Mouse (Mus musculus) megakaryocyte, embryonic 14.5 days (primary cell): ENCODE measurements around the gene Rps6kb1.

Experiments
- FLI1 ChIP-seq: IDR thresholded peaks from 2 replicates; pipeline ENCODE4 v1.6.1; 2012; ENCODE audit warnings: low read length, inconsistent platforms, mixed read lengths
- GATA1 ChIP-seq: IDR thresholded peaks from 3 replicates; pipeline ENCODE4 v1.6.1; 2012; ENCODE audit warnings: mixed read lengths, low read length, inconsistent platforms, borderline replicate concordance

DNA sequence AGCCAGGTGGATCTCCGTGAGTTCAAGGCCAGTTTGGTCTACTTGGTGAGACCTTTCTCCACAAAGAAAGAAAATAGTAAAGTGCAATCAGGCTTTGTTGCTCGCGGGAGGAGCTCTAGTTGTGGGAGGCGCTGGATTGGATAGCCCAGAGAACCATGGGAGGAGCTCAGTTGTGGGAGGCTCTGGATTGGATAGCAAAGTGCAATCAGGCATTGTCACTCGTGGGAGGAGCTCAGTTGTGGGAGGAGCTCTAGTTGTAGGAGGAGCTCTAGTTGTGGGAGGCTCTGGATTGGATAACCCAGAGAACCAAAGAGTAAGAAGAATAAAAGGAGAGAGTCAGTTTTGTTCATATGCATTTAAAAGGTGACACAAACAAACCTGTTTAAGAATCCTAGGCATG lies 90.6 kb downstream of the Rps6kb1 start:
- TF ChIP-seq GATA1 (no peak), FLI1 (no peak)
